Mouse (Mus musculus) MEL (cell line): Measurements from ENCODE around the gene Tfap2c.

Source experiments
- CTCF ChIP-seq, 3 experiments: IDR thresholded peaks in 2 of 3; conservative IDR thresholded peaks in 1 of 3; 2 replicates each; pipeline ENCODE4 v1.5.1; 2011 to 2012; ENCODE audit warnings: low read length in 3 of 3, low read depth in 2 of 3, mild to moderate bottlenecking in 2 of 3, improper control_type of control experiment in 1 of 3, inconsistent platforms in 1 of 3, mixed read lengths in 1 of 3, moderate library complexity in 1 of 3; ENCODE audit not compliant: control insufficient read depth in 1 of 3, insufficient read depth in 1 of 3, poor library complexity in 1 of 3, severe bottlenecking in 1 of 3
- E2F4 ChIP-seq: IDR thresholded peaks from 2 replicates; pipeline ENCODE4 v1.6.1; 2011; ENCODE audit warnings: low read depth, low read length, improper control_type of control experiment, borderline replicate concordance
- GATA1 ChIP-seq: IDR thresholded peaks from 2 replicates; pipeline ENCODE4 v1.6.1; 2011; ENCODE audit warnings: low read depth, low read length, improper control_type of control experiment
- HCFC1 ChIP-seq: IDR thresholded peaks from 2 replicates; pipeline ENCODE4 v1.6.1; 2012; ENCODE audit warnings: low read depth, mild to moderate bottlenecking, inconsistent platforms, low read length, improper control_type of control experiment, moderate library complexity
- POLR2A ChIP-seq, 2 experiments: IDR thresholded peaks; 2 replicates each; pipeline ENCODE4 v1.6.1; 2011 to 2012; ENCODE audit warnings: low read length in 2 of 2, mild to moderate bottlenecking in 2 of 2, control low read depth in 1 of 2, improper control_type of control experiment in 1 of 2, low read depth in 1 of 2, moderate library complexity in 1 of 2; ENCODE audit not compliant: control insufficient read depth in 1 of 2, insufficient read depth in 1 of 2, poor library complexity in 1 of 2
- USF1 ChIP-seq: IDR thresholded peaks from 2 replicates; pipeline ENCODE4 v1.6.1; 2014; ENCODE audit warnings: low read depth, mild to moderate bottlenecking, inconsistent platforms, low read length, improper control_type of control experiment, moderate library complexity

- TF ChIP-seq CTCF (IDR thresholded peaks at IDR 0.05 in 2 of 3, conservative IDR thresholded peaks at IDR 0.05 in 1 of 3; ENCODE audit: control insufficient read depth in 1 of 3, insufficient read depth in 1 of 3, low read depth in 2 of 3, low read length in 3 of 3, poor library complexity in 1 of 3, severe bottlenecking in 1 of 3) (no peak), HCFC1 (no peak), POLR2A (IDR thresholded peaks at IDR 0.05; ENCODE audit: control insufficient read depth in 1 of 2, insufficient read depth in 1 of 2, low read depth in 1 of 2, low read length in 2 of 2, poor library complexity in 1 of 2) (no peak), USF1 (no peak), GATA1 (no peak), E2F4 (no peak)
Observed at GRCm38 (mm10) chr2:172589048-172589447, 39.7 kb downstream of the Tfap2c start.
